Mouse (Mus musculus) adipose tissue, adult 10 weeks (tissue): ENCODE data around the gene Ppm1j. TPM values are rescaled to one million over a fixed set of nuclear protein-coding genes. Genes with fewer than 3 reads are reported as not detected.

Experiments
- polyA plus RNA-seq: library from polyadenylated mRNA; stranded (reverse); fragments of 350-450 nt; fragmentation: Illumina TruSeq; extraction: RNeasy Lipid Tissue Mini Kit (QIAGEN cat#74804); gene quantifications from one replicate; pipeline ENCODE4 v1.2.3, GENCODE M21; 2014; ENCODE audit warnings: low read depth, low replicate concordance

Gene Ppm1j
- 6.2 TPM for polyA plus RNA-seq

GRCm38 (mm10) chr3:104780561-104781420, at the start of gene Ppm1j:
Gene Ppm1j, plus strand, starts transcription at chr3:104781056.

GRCm38 (mm10) chr3:104781471-104781903, 631 bp downstream of the Ppm1j start, which contains the start of gene Fam19a3:
Gene Fam19a3, minus strand, starts transcription at chr3:104781840.

DNA sequence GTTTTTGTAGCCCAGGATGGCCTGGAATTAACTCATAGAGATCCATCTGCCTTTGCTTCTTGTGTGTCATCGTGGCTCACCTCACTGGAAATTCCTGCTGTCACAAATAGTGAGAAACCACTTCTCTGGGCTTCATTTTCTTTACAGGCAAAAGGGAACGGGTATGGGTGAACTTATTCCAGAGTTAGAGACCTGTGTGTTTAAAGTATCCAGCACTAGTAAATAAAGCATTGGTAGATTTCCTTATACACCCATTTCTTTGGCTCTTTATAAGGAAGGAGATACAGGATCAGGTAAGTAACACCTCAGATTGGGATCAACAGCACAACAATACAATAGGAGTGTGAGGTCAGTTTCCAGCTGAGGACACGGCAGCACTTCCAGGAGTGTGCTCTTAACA, 7.2 kb downstream of the Ppm1j start, which contains the start of gene Rhoc:
Gene Rhoc, plus strand, starts transcription at position 301 of the 400 bp plus-strand sequence.

DNA sequence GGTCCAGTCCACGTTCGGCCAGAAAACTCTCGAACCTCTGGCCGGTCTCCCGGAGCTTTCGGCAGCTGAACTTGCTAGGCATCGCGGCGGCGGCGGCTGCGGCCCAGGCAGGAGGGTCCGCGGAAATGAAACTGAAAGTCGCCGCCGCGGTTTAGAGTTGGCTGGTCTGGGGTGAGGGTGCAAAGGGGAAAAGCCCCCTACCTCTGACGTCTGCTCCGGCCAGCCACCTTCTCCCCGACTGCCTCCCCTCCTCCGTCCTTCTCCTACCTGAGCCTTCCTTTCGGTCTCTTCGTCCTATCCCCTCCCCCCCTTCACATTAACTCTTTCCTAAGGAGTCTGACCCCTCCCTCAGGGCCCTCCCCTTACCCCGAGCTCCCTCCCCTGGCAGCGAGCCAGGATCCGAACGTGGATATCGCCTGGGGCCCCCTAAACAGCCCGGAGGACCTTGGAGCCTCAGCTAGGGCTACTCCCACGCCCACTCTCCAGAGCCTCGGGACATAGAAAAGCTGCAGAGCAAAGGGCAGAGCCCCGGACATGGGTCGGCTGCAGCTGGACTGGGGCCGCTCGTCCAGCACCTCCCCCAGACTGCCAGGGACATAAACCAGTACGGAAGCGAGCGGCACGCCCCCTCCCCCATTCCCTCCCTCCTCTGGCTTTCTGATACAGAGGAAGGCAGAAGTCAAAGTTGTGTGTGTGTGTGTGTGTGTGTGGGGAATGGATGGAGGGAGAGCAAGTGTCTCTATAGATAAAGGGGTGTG, 37.3 kb downstream of the Ppm1j start, which contains the start of gene Mov10:
Gene Mov10, minus strand, starts transcription at position 573 of the 758 bp plus-strand sequence.

Other genes with a start within 250 kb of the Ppm1j start
- 23.4 TPM for gene Slc16a1, start 142.4 kb upstream of the Ppm1j start, polyA plus RNA-seq
- 0.27 TPM for gene Fam19a3, start 784 bp downstream of the Ppm1j start, polyA plus RNA-seq
- 98.6 TPM for gene Rhoc, start 7.3 kb downstream of the Ppm1j start, polyA plus RNA-seq
- 9.7 TPM for gene Mov10, start 37.5 kb downstream of the Ppm1j start, polyA plus RNA-seq
- gene St7l, start 82.9 kb downstream of the Ppm1j start, polyA plus RNA-seq: 15.3 TPM
- 63.8 TPM for gene Capza1, start 83.4 kb downstream of the Ppm1j start, polyA plus RNA-seq
- gene Wnt2b, start 180.9 kb downstream of the Ppm1j start, polyA plus RNA-seq: 8.5 TPM